9 mouse cellular contexts compared by ENCODE assay signal in the genomic region with DNA sequence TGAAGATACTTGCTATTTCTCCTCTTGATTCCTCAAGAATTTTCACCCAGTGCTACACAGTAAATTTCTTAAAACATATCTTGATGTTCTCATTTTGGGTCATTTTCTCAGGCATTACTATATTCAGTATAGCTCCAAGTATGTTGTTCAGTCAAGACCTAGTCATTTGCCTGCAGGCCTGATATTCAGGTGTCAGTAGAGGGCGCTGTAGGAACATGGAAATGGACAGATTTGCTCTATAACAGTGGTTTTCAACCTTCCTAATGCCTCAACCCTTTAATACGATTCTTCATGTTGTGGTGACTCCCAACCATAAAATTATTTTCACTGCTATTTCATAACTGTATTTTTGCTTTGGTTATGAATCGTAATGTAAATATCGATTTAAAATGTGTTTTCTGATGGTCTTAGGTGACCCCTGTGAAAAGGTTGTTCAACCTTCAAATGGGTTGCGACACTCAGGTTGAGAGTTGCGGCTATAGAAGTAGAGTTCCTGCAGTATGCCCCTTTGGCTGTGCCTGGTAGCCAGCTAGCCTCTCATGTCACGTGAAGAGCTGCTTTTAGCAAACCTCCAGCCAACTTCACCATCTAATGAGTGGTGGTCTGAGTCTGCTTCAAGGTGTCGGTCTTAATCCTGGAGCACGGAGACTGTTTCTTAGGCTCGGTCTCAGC. TPM values are rescaled to one million over a fixed set of nuclear protein-coding genes. Genes with fewer than 3 reads are reported as not detected.
DNase-seq lines count a peak whose midpoint lies in the region; ATAC-seq and TF ChIP-seq lines count a peak whose summit lies in the region.
"Had no signal": no experiment of that assay in that cellular context is flagged by ENCODE, and none has a peak within 500 bp of the region (broad histone marks: within the 10 kb centered on the region; RNA-seq: fewer than 3 reads in every experiment).

No protein-coding gene starts in this region.

- peak; percentile 77; the same call in 1 of the 2 replicates for ATAC-seq in megakaryocyte progenitor cell, adult 5-6 weeks (replicated peaks; ENCODE audit: poor library complexity)

- H3K9me3 ChIP-seq in ES-E14 (ENCODE audit: control insufficient read depth, insufficient read depth, low read depth, low read length) = no peaks in the 10 kb centered on the region
- H3K9me3 ChIP-seq: lung, embryonic 15.5 days had no signal

- peak; percentile 27 for DNase-seq in cerebellum, adult 11 months
- DNase-seq in cerebellum, adult 11-12 months = no peak
- DNase-seq in ES-E14 (ENCODE audit: low read depth, low spot score) = peak; percentile 57
- DNase-seq in cerebellum, adult 9-10 months = peak; percentile 67
- peak; percentile 61 for DNase-seq in gastrocnemius, adult 2 months
- DNase-seq in layer of hippocampus, postnatal 10 days (ENCODE audit: low spot score in 2 of 2) = peak; percentile 75 to 83
- DNase-seq in spleen, postnatal 36 days (ENCODE audit: low spot score in 2 of 2) = peak; percentile 12 to 38

- no peaks in the 10 kb centered on the region for H3K36me3 ChIP-seq in ES-E14 (ENCODE audit: control insufficient read depth, insufficient read depth, low read length, poor library complexity, severe bottlenecking)
- H3K36me3 ChIP-seq: lung, embryonic 15.5 days had no signal

- H3K4me3 ChIP-seq in ES-E14 (ENCODE audit: insufficient read depth in 1 of 2, low read depth in 1 of 2, low read length in 2 of 2, poor library complexity in 1 of 2, severe bottlenecking in 1 of 2) = no peak overlapping the region
- H3K4me3 ChIP-seq in gastrocnemius, adult 2 months = no peak overlapping the region
- H3K4me3 ChIP-seq: lung, embryonic 15.5 days had no signal

- in situ Hi-C loops in ES-E14 (cut with MboI; ENCODE audit: low sequenced_read_pairs in 2 of 2, unreplicated experiment in 2 of 2) = no loop called here

- H3K27ac ChIP-seq in ES-E14 (ENCODE audit: insufficient read depth, low read depth, low read length, poor library complexity, severe bottlenecking) = no peak overlapping the region
- no peak overlapping the region for H3K27ac ChIP-seq in gastrocnemius, adult 2 months
- H3K27ac ChIP-seq: lung, embryonic 15.5 days had no signal

- no peaks in the 10 kb centered on the region for H3K4me1 ChIP-seq in ES-E14 (ENCODE audit: control insufficient read depth in 2 of 2, insufficient read depth in 2 of 2, low read length in 2 of 2, poor library complexity in 1 of 2)
- H3K4me1 ChIP-seq: lung, embryonic 15.5 days had no signal

- no peak overlapping the region for H3K9ac ChIP-seq in ES-E14 (ENCODE audit: insufficient read depth, low read depth, low read length, poor library complexity, severe bottlenecking)
- H3K9ac ChIP-seq: lung, embryonic 15.5 days had no signal

- intact Hi-C loops in gastrocnemius, adult 2 months (cut with DNase I) = loop anchor here (1.0 to 5.0 kb wide), 2 partner anchors 423 to 569 kb away; no protein-coding TSS in a partner anchor

- TF ChIP-seq CTCF in gastrocnemius, adult 2 months (IDR thresholded peaks at IDR 0.05) = peak; percentile 83

TF ChIP-seq in ES-E14, 5 proteins besides CTCF, POLR2A, EP300 and RAD21:
- TF ChIP-seq MAFK (IDR thresholded peaks at IDR 0.05; ENCODE audit: insufficient read depth, low read depth, low read length) (no peak), CHD2 (IDR thresholded peaks at IDR 0.05; ENCODE audit: low read depth, low read length) (no peak), ZNF384 (IDR thresholded peaks at IDR 0.05; ENCODE audit: low read depth, low read length) (no peak), ZC3H11A (IDR thresholded peaks at IDR 0.05; ENCODE audit: borderline replicate concordance, low read depth, low read length) (peak; percentile 34; the same call in 1 of the 2 replicates)

RNA-seq across cellular contexts. Expression of gene Cops7b, which starts 35.9 kb away (rescaled TPM):
- 23.6 and 27.4 TPM in 2 replicates for total RNA-seq in ES-E14 (2012; rRNA removed)
- total RNA-seq in gastrocnemius, adult 2 months (2021) = 10 to 100 TPM; 10.2 to 11.0 TPM
- 10 to 100 TPM; 26.5 to 27.1 TPM for total RNA-seq in layer of hippocampus, postnatal 10 days (2021)
- total RNA-seq in megakaryocyte progenitor cell, adult 5-6 weeks (2015) = 9.3 and 13.2 TPM in 2 replicates
- 19.5 and 22.7 TPM in 2 replicates for total RNA-seq in megakaryocyte progenitor cell, adult 5-6 weeks (2017)

RNA-seq across cellular contexts. Expression of gene Pde6d, which starts 36.2 kb away (rescaled TPM):
- 5.4 and 9.2 TPM in 2 replicates for total RNA-seq in ES-E14 (2012; rRNA removed)
- 10 to 100 TPM; 24.3 to 30.3 TPM for total RNA-seq in gastrocnemius, adult 2 months (2021)
- 10 to 100 TPM; 64.9 to 73.8 TPM for total RNA-seq in layer of hippocampus, postnatal 10 days (2021)
- 60.3 and 71.2 TPM in 2 replicates for total RNA-seq in megakaryocyte progenitor cell, adult 5-6 weeks (2015)
- 17.9 and 23.6 TPM in 2 replicates for total RNA-seq in megakaryocyte progenitor cell, adult 5-6 weeks (2017)

RNA-seq across cellular contexts. Expression of gene Nppc, which starts 51.8 kb away (rescaled TPM):
- 0.45 and 1.5 TPM in 2 replicates for total RNA-seq in ES-E14 (2012; rRNA removed)
- 1 to 10 TPM in 1 of 2 experiments, under 1 TPM in 1; 0.36 to 1.0 TPM for total RNA-seq in gastrocnemius, adult 2 months (2021)
- 1 to 10 TPM; 8.1 to 8.9 TPM for total RNA-seq in layer of hippocampus, postnatal 10 days (2021)
- not detected in 2 replicates for total RNA-seq in megakaryocyte progenitor cell, adult 5-6 weeks (2015)
- 0.41 TPM in 1 of 2 replicates, not detected in the other for total RNA-seq in megakaryocyte progenitor cell, adult 5-6 weeks (2017)
